Mouse (Mus musculus) thymus, postnatal 0 days (tissue): ENCODE measurements around the gene Gorasp2. TPM values are rescaled to one million over a fixed set of nuclear protein-coding genes. Genes with fewer than 3 reads are reported as not detected.

ENCODE experiments used
- DNase-seq: peaks from one replicate; pipeline ENCODE4 v3.0.0-alpha.2; 2015; ENCODE audit warnings: low spot score
- polyA plus RNA-seq: library from polyadenylated mRNA; unstranded; fragments of >200 nt; fragmentation: Nextera tagmentation; extraction: Ambion mirVana; gene quantifications from 2 replicates; pipeline ENCODE4 v1.2.1, GENCODE M21; 2015

The Gorasp2 gene
- polyA plus RNA-seq, result 119 and 121 TPM in 2 replicates

- peak; percentile 98 for DNase-seq
These were observed at the start of gene Gorasp2 for GRCm38 (mm10) chr2:70660887-70661714. Gene Gorasp2 (plus strand): TSS chr2:70661576.

GRCm38 (mm10) chr2:70614745-70615351, 46.5 kb upstream of the Gorasp2 start:
- DNase-seq, result no peak

GRCm38 (mm10) chr2:70616076-70616475, 45.3 kb upstream of the Gorasp2 start:
- DNase-seq, result no peak

- DNase-seq, result no peak
These were observed 44.8 kb upstream of the Gorasp2 start for GRCm38 (mm10) chr2:70616617-70617016.

- DNase-seq, result no peak
These were observed 42.0 kb upstream of the Gorasp2 start for GRCm38 (mm10) chr2:70619232-70619835.

GRCm38 (mm10) chr2:70620225-70620624, 41.2 kb upstream of the Gorasp2 start:
- DNase-seq, result peak; percentile 64

GRCm38 (mm10) chr2:70622244-70622643, 39.1 kb upstream of the Gorasp2 start:
- no peak for DNase-seq

- DNase-seq, result no peak
These were observed 35.6 kb upstream of the Gorasp2 start for GRCm38 (mm10) chr2:70625761-70626160.

GRCm38 (mm10) chr2:70628397-70628796, 33.0 kb upstream of the Gorasp2 start:
- DNase-seq, result no peak

GRCm38 (mm10) chr2:70629339-70629761, 32.0 kb upstream of the Gorasp2 start:
- DNase-seq, result peak; percentile 13

GRCm38 (mm10) chr2:70629921-70630320, 31.5 kb upstream of the Gorasp2 start:
- DNase-seq, result no peak

- no peak for DNase-seq
These were observed 30.1 kb upstream of the Gorasp2 start for GRCm38 (mm10) chr2:70631321-70631720.

GRCm38 (mm10) chr2:70632412-70632811, 29.0 kb upstream of the Gorasp2 start:
- DNase-seq, result no peak

- DNase-seq, result no peak
These were observed 27.2 kb upstream of the Gorasp2 start for GRCm38 (mm10) chr2:70634028-70634690.

GRCm38 (mm10) chr2:70640968-70641367, 20.4 kb upstream of the Gorasp2 start:
- DNase-seq, result peak; percentile 16

- no peak for DNase-seq
These were observed 18.3 kb upstream of the Gorasp2 start for GRCm38 (mm10) chr2:70642971-70643565.

GRCm38 (mm10) chr2:70645266-70645780, 16.1 kb upstream of the Gorasp2 start:
- DNase-seq, result no peak

GRCm38 (mm10) chr2:70647681-70648080, 13.7 kb upstream of the Gorasp2 start:
- no peak for DNase-seq

- no peak for DNase-seq
These were observed 13.1 kb upstream of the Gorasp2 start for GRCm38 (mm10) chr2:70648271-70648670.

GRCm38 (mm10) chr2:70649471-70649870, 11.9 kb upstream of the Gorasp2 start:
- DNase-seq, result no peak

GRCm38 (mm10) chr2:70651820-70652219, 9.6 kb upstream of the Gorasp2 start:
- DNase-seq, result no peak
